Comparison of ENCODE assay signal across 21 mouse cellular contexts in genomic region chr10:120239476-120239875, GRCm38 (mm10).
"Had no signal": no experiment of that assay in that cellular context is flagged by ENCODE, and none has a peak within 500 bp of the region (broad histone marks: within the 10 kb centered on the region; RNA-seq: fewer than 3 reads in every experiment).

No protein-coding gene starts in this region.

- H3K36me3 ChIP-seq: heart, embryonic 13.5 days; heart, embryonic 15.5 days; hindbrain, embryonic 10.5 days; hindbrain, embryonic 12.5 days; intestine, embryonic 15.5 days; limb, embryonic 10.5 days; limb, embryonic 12.5 days; liver, embryonic 13.5 days had no signal

- H3K4me1 ChIP-seq: heart, embryonic 15.5 days; hindbrain, embryonic 12.5 days; intestine, embryonic 15.5 days; liver, embryonic 13.5 days had no signal

- DNase-seq: gastrocnemius, adult 2 months; gastrocnemius, postnatal 10 days; gastrocnemius, postnatal 25 days; heart, postnatal 4 days; kidney, adult 18-20 months; kidney, adult 8-10 months; kidney, postnatal 10 days; kidney, postnatal 25 days; kidney, postnatal 4 days; liver; liver, embryonic 13.5 days had no signal

- H3K9me3 ChIP-seq: heart, embryonic 13.5 days; heart, embryonic 15.5 days; hindbrain, embryonic 10.5 days; hindbrain, embryonic 12.5 days; intestine, embryonic 15.5 days; limb, embryonic 10.5 days; limb, embryonic 12.5 days; liver, embryonic 13.5 days had no signal

- H3K27me3 ChIP-seq: heart, embryonic 15.5 days; hindbrain, embryonic 12.5 days; intestine, embryonic 15.5 days; limb, embryonic 12.5 days; liver, embryonic 13.5 days had no signal

- H3K27ac ChIP-seq: gastrocnemius, adult 2 months; heart, embryonic 13.5 days; heart, embryonic 15.5 days; hindbrain, embryonic 10.5 days; hindbrain, embryonic 12.5 days; hindbrain, embryonic 14.5 days; intestine, embryonic 15.5 days; layer of hippocampus, adult 2 months; left cerebral cortex, adult 2 months; limb, embryonic 12.5 days; liver, embryonic 13.5 days had no signal

- H3K4me3 ChIP-seq: gastrocnemius, adult 2 months; heart, embryonic 13.5 days; heart, embryonic 15.5 days; hindbrain, embryonic 10.5 days; hindbrain, embryonic 12.5 days; intestine, embryonic 15.5 days; layer of hippocampus, adult 2 months; left cerebral cortex, adult 2 months; limb, embryonic 10.5 days; limb, embryonic 12.5 days; liver, embryonic 13.5 days had no signal
